Mouse (Mus musculus) liver, embryonic 11.5 days (tissue): ENCODE measurements around the gene Mark4. TPM values are rescaled to one million over a fixed set of nuclear protein-coding genes. Genes with fewer than 3 reads are reported as not detected.

ENCODE experiments used
- ATAC-seq: fragments of 200-750 bp; cut with Nextera tagmentation; replicated peaks from 2 replicates; pipeline ENCODE4 v1.8.0; 2017; ENCODE audit warnings: moderate number of reproducible peaks, mild to moderate bottlenecking, moderate TSS enrichment, moderate library complexity; ENCODE audit not compliant: low FRiP score
- DNase-seq: peaks from one replicate; pipeline ENCODE4 v3.0.0-alpha.2; 2017; ENCODE audit warnings: low spot score
- H3K27ac ChIP-seq: fragments of 300-500 bp; sonication (generic); 2 replicates; pipeline ENCODE4 v1.5.1; 2014; ENCODE audit warnings: mild to moderate bottlenecking, low read depth, low read length, control low read depth
- H3K27me3 ChIP-seq: fragments of 300-500 bp; sonication (generic); replicated peaks from 2 replicates; pipeline ENCODE4 v1.6.1; 2014; ENCODE audit warnings: low read length, mixed read lengths; ENCODE audit not compliant: control insufficient read depth, insufficient read depth
- H3K36me3 ChIP-seq: fragments of 300-500 bp; sonication (generic); 2 replicates; pipeline ENCODE4 v1.6.1; 2014; ENCODE audit warnings: mild to moderate bottlenecking, low read length, moderate library complexity, mixed read lengths; ENCODE audit not compliant: control insufficient read depth, insufficient read depth
- H3K4me1 ChIP-seq: fragments of 300-500 bp; sonication (generic); replicated peaks from 2 replicates; pipeline ENCODE4 v1.6.1; 2014; ENCODE audit warnings: low read length, mixed read lengths; ENCODE audit not compliant: control insufficient read depth, insufficient read depth
- H3K4me2 ChIP-seq: fragments of 300-500 bp; sonication (generic); 2 replicates; pipeline ENCODE4 v1.6.1; 2014; ENCODE audit warnings: mild to moderate bottlenecking, control low read depth, moderate library complexity
- H3K4me3 ChIP-seq: fragments of 300-500 bp; sonication (generic); 2 replicates; pipeline ENCODE4 v1.5.1; 2014; ENCODE audit warnings: low read depth, low read length, control low read depth
- H3K9ac ChIP-seq: fragments of 300-500 bp; sonication (generic); 2 replicates; pipeline ENCODE4 v1.6.1; 2014; ENCODE audit warnings: low read depth, low read length, control low read depth
- H3K9me3 ChIP-seq: fragments of 300-500 bp; sonication (generic); 2 replicates; pipeline ENCODE4 v1.6.1; 2016; ENCODE audit warnings: low read length, inconsistent platforms, mixed read lengths; ENCODE audit not compliant: control insufficient read depth
- WGBS: fragments of 180-500 bp; shearing (Covaris S2); extraction: QIAGEN DNeasy Blood & Tissue Kit; methylation state at CpG from one replicate; pipeline ENCODE4 v1.1.7; 2014; 5-methylcytosine and 5-hydroxymethylcytosine counted together
- polyA plus RNA-seq: library from polyadenylated mRNA; unstranded; fragments of >200 nt; fragmentation: Nextera tagmentation; extraction: Ambion mirVana; gene quantifications from 2 replicates; pipeline ENCODE4 v1.2.1, GENCODE M21; 2014

Gene Mark4
- polyA plus RNA-seq, 1 experiment from 2014 or later, result 7.7 TPM

DNA sequence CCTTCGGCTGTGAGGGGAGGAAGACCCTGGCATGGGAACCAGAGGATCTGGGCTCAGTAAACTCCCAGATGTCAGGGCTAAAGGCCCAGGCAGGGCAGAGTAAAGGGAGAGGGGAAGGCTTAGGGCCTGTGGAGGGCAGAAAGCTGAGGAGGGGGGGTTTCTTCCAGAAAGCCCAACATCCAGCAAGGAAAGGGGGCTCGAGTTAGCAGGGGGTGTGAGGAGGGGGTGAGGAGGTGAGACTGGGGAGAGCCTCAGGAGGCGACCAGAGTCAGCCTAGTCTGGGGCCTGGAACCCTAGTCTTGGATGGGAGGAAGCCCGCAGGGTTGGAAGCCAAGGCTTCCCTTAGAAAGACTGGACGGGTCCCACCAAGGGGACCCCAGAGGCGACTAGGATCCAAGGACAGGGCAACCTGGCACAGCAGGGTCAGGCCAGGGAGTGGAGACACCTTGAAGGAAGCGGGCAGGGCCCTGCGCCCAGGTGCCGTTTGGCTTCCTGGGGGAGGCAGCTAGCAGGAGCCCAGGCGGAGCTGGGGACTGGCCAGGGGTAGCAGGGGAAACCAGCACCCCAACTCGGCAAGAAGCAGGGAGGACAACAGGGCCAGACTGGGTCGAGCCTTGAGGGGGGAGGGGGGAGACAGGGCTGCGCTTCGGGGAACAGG, 1.1 kb downstream of the Mark4 start:
- Histone ChIP-seq H3K36me3 (peaks cover 6% of the 10 kb centered on the region; the same call in 1 of the 2 replicates), H3K4me1 (peaks cover 23% of the 10 kb centered on the region), H3K4me3 (peak overlapping the region; percentile 74), H3K9ac (peak overlapping the region; percentile 83), H3K27me3 (no peaks in the 10 kb centered on the region), H3K4me2 (peak overlapping the region; percentile 95), H3K27ac (peak overlapping the region; percentile 14), H3K9me3 (no peaks in the 10 kb centered on the region)
- ATAC-seq, result 0 out of 2 replicates have a peak, but pooled peaks have one; percentile 0
- WGBS, result 8% methylated on average over 14 of the region's 14 CpGs
- no peak for DNase-seq

DNA sequence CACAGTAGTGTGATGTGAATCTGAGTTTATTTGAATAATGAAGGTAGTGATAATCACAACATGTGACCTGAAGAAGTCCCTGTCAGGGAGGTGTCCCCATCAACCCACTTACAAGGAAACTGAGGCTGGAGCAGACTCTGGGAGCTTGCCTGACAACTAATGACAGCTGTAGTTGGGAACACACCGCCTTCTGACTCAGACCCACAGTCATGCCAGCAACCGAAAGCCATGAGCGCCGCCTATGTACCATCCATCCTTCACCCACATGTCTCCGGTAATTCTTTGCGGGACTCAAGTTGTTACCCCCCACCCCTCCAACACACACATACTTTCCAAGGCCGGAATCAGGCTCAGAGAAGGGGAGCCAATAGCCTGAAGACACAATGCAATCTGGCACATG, 2.0 kb downstream of the Mark4 start:
- no peak for DNase-seq
- H3K4me3 ChIP-seq, result no peak overlapping the region; the same call in 1 of the 2 replicates
- 90% methylated on average over 7 of the region's 7 CpGs for WGBS
- H3K4me2 ChIP-seq, result peak overlapping the region; percentile 95
- ATAC-seq, result no peak
- H3K9me3 ChIP-seq, result no peaks in the 10 kb centered on the region
- H3K4me1 ChIP-seq, result peaks cover 19% of the 10 kb centered on the region
- H3K27me3 ChIP-seq, result no peaks in the 10 kb centered on the region
- no peak overlapping the region for H3K9ac ChIP-seq
- no peak overlapping the region for H3K27ac ChIP-seq
- H3K36me3 ChIP-seq, result peaks cover 8% of the 10 kb centered on the region

- Histone ChIP-seq H3K36me3 (peaks cover 15% of the 10 kb centered on the region), H3K4me1 (peaks cover 19% of the 10 kb centered on the region), H3K27ac (no peak overlapping the region), H3K9ac (no peak overlapping the region), H3K27me3 (no peaks in the 10 kb centered on the region), H3K4me3 (no peak overlapping the region), H3K9me3 (no peaks in the 10 kb centered on the region), H3K4me2 (no peak overlapping the region)
- DNase-seq (no peak), ATAC-seq (no peak)
- 77% methylated on average over 11 of the region's 11 CpGs for WGBS
Observed at GRCm38 (mm10) chr7:19455819-19456495, 2.7 kb downstream of the Mark4 start.

DNA sequence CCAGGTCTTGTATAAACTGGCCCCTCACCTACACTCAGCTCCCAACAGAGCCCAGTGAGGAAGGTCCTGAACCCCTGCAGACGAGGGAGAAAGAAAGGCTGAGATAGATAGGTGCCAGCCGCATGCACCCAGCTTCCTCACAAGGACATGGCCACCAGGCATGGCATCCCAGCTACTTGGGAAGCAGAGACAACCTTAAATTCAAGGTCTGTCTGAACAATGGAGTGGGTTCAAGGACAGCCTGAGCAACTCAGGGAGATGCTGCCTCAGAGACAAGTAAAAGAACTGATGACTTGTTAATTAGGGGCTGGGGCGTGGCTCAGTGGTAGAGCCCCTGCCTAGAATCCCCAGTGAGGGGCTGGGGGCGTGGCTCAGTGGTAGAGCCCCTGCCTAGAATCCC, 3.4 kb downstream of the Mark4 start:
- ATAC-seq, result no peak
- no peak overlapping the region for H3K4me2 ChIP-seq

DNA sequence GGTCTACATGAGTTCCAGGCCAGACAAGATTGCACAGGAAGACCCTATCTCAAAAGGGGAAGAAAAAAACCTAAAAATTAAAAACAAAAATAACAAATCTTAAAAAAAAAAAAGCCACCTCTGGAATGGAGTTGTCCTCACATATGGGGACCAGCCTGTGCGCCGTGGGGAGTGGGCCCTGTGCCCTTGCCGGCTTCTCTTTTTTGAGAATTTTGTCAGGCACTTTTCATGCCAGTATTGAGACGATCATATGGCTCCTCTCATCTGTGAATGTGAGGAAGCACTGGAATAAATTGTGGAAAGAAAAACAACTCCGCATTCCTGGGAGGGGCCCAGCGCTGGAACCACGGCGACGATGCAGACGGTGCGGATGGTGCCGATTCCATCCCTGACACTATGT, 9.5 kb downstream of the Mark4 start:
- H3K9ac ChIP-seq, result no peak overlapping the region
- no peaks in the 10 kb centered on the region for H3K27me3 ChIP-seq
- WGBS, result 92% methylated on average over 12 of the region's 12 CpGs
- H3K4me2 ChIP-seq, result no peak overlapping the region
- H3K4me1 ChIP-seq, result no peaks in the 10 kb centered on the region
- ATAC-seq (no peak), DNase-seq (no peak)
- H3K4me3 ChIP-seq, result no peak overlapping the region
- H3K36me3 ChIP-seq, result peaks cover 22% of the 10 kb centered on the region
- H3K27ac ChIP-seq, result no peak overlapping the region
- no peaks in the 10 kb centered on the region for H3K9me3 ChIP-seq

More for the DNA sequence above, 3.4 kb downstream of the Mark4 start:
- Histone ChIP-seq H3K9ac (no peak overlapping the region), H3K4me3 (no peak overlapping the region), H3K27ac (no peak overlapping the region), H3K9me3 (no peaks in the 10 kb centered on the region), H3K4me1 (peaks cover 19% of the 10 kb centered on the region), H3K27me3 (no peaks in the 10 kb centered on the region), H3K36me3 (peaks cover 18% of the 10 kb centered on the region)
- DNase-seq, result no peak
- 85% methylated on average over 3 of the region's 4 CpGs for WGBS

- H3K27me3 ChIP-seq, result no peaks in the 10 kb centered on the region
- H3K4me3 ChIP-seq, result no peak overlapping the region
- no peak overlapping the region for H3K27ac ChIP-seq
- 92% methylated on average over 16 of the region's 16 CpGs for WGBS
- 0 out of 2 replicates have a peak, but pooled peaks cover under 1% of the 10 kb centered on the region for H3K4me1 ChIP-seq
- no peak for DNase-seq
- H3K4me2 ChIP-seq, result no peak overlapping the region
- no peak overlapping the region for H3K9ac ChIP-seq
- no peak for ATAC-seq
- H3K36me3 ChIP-seq, result peaks cover 25% of the 10 kb centered on the region
- H3K9me3 ChIP-seq, result no peaks in the 10 kb centered on the region
Observed at GRCm38 (mm10) chr7:19447689-19448088, 10.9 kb downstream of the Mark4 start.

DNA sequence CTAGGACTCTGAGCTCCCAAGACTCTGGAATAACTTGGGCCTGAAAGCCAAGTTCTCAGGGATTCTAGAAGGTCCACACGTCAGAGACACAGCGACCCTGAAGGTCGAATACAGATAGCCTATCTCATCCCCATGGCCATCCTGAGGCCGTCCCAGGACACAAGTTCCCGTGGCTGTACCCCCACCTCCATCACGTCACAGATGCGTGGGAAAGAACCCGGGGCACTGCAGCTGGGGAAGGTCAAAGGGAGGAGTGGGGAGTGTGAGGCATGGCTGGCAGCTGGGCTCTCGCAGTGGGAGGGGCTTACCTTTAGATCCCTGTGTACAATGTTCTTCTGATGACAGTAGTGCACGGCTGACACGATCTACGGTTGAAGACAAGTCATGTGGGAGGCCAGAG, 13.8 kb downstream of the Mark4 start:
- H3K27ac ChIP-seq, result no peak overlapping the region
- H3K36me3 ChIP-seq, result peaks cover 22% of the 10 kb centered on the region
- 85% methylated on average over 12 of the region's 12 CpGs for WGBS
- ATAC-seq (no peak), DNase-seq (no peak)
- no peak overlapping the region for H3K4me2 ChIP-seq
- no peak overlapping the region for H3K4me3 ChIP-seq
- H3K9ac ChIP-seq, result no peak overlapping the region
- no peaks in the 10 kb centered on the region for H3K9me3 ChIP-seq
- H3K4me1 ChIP-seq, result peaks cover 11% of the 10 kb centered on the region
- H3K27me3 ChIP-seq, result no peaks in the 10 kb centered on the region

- Histone ChIP-seq H3K4me3 (no peak overlapping the region), H3K9me3 (no peaks in the 10 kb centered on the region), H3K27ac (no peak overlapping the region), H3K9ac (no peak overlapping the region), H3K27me3 (no peaks in the 10 kb centered on the region), H3K4me2 (no peak overlapping the region), H3K4me1 (peaks cover 11% of the 10 kb centered on the region), H3K36me3 (peaks cover 20% of the 10 kb centered on the region; the same call in 1 of the 2 replicates)
- WGBS, result 42% methylated on average over 3 of the region's 3 CpGs
- DNase-seq, result peak; percentile 77
- ATAC-seq, result no peak
Observed at GRCm38 (mm10) chr7:19443344-19443743, 15.3 kb downstream of the Mark4 start.
